8 mouse cellular contexts compared by ENCODE assay signal in genomic region chr1:74808078-74808477, GRCm38 (mm10). TPM values are rescaled to one million over a fixed set of nuclear protein-coding genes. Genes with fewer than 3 reads are reported as not detected.
DNase-seq lines count a peak whose midpoint lies in the region; ATAC-seq lines count a peak whose summit lies in the region.

No protein-coding gene starts in this region.

- ATAC-seq in common myeloid progenitor, adult 5-6 weeks (replicated peaks; ENCODE audit: low read depth, poor library complexity, severe bottlenecking), result peak; percentile 72

- peak; percentile 82 for DNase-seq in WW6 (ENCODE audit: low read depth, low spot score)
- peak; percentile 93 for DNase-seq in gastrocnemius, postnatal 10 days
- peak; percentile 93 for DNase-seq in induced T-regulatory cell, adult 2 months (ENCODE audit: low read depth)
- DNase-seq in left cerebral cortex, adult 9 months (ENCODE audit: low spot score in 2 of 2), result peak; percentile 74 to 95
- peak; percentile 97 for DNase-seq in mesoderm, embryonic 11.5 days (ENCODE audit: low read depth, low spot score)
- DNase-seq in right cerebral cortex, postnatal 25 days, result peak; percentile 87
- DNase-seq in urinary bladder, postnatal 36 days (ENCODE audit: low spot score in 2 of 2), result peak; percentile 87 to 89

RNA-seq across cellular contexts. Expression of gene Wnt10a, which starts 16.8 kb away (rescaled TPM):
- total RNA-seq in common myeloid progenitor, adult 5-6 weeks (2017), result not detected in 2 replicates
- total RNA-seq in gastrocnemius, postnatal 10 days (2021), result under 1 TPM in 1 of 2 experiments, not detected in 1; 0.29 TPM

RNA-seq across cellular contexts. Expression of gene Wnt6, which starts 36.4 kb away (rescaled TPM):
- not detected in 2 replicates for total RNA-seq in common myeloid progenitor, adult 5-6 weeks (2017)
- total RNA-seq in gastrocnemius, postnatal 10 days (2021), result 1 to 10 TPM in 1 of 2 experiments, under 1 TPM in 1; 0.95 to 1.5 TPM

RNA-seq across cellular contexts. Expression of gene Cdk5r2, which starts 46.7 kb away (rescaled TPM):
- not detected in 2 replicates for total RNA-seq in common myeloid progenitor, adult 5-6 weeks (2017)
- under 1 TPM; 0.52 to 0.56 TPM for total RNA-seq in gastrocnemius, postnatal 10 days (2021)

RNA-seq across cellular contexts. Expression of gene Prkag3, which starts 59.1 kb away (rescaled TPM):
- total RNA-seq in common myeloid progenitor, adult 5-6 weeks (2017), result not detected in 2 replicates
- total RNA-seq in gastrocnemius, postnatal 10 days (2021), result 10 to 100 TPM; 64.7 to 66.7 TPM

Comparison
In these comparisons a context has a peak if more than half of its experiments do, and no peak if none do; other contexts are left out.
1. Peak in every context shown above with its lines: DNase-seq and ATAC-seq.